Mouse (Mus musculus) left cerebral cortex, adult 2 months (tissue): ENCODE measurements at regions not wholly inside any gene's neighbourhood (a gene's known extent, or its start where the extent isn't known, plus 50 kb on each side); places are given as distances from the start of the nearest gene placed in this dataset.

Experiments
- DNase-seq, 2 experiments: peaks; one replicate each; pipeline ENCODE4 v3.0.0; 2021 to 2022; ENCODE audit warnings: low spot score in 2 of 2, mixed read lengths in 1 of 2; ENCODE audit errors: extremely low spot score in 1 of 2
- H3K27ac ChIP-seq: fragments of 200-600 bp; 2 replicates; pipeline ENCODE4 v1.8.1; 2022
- H3K4me3 ChIP-seq: fragments of 200-600 bp; 2 replicates; pipeline ENCODE4 v1.8.1; 2022
- CTCF ChIP-seq: fragments of 200-600 bp; IDR thresholded peaks from 2 replicates; pipeline ENCODE4 v1.8.1; 2022; ENCODE audit warnings: antibody characterized with exemption, mild to moderate bottlenecking, moderate library complexity
- intact Hi-C: fragments of 180-260 bp; cut with DNase I; formaldehyde crosslinking; loops from one replicate; pipeline ENCODE4 v1.15.1; 2025
- microRNA-seq, 2 experiments: library from miRNA; unstranded; fragments of <30 nt; microRNA quantifications; one replicate each; pipeline ENCODE4 v1.2.0; 2021

- DNase-seq, result no peak
- intact Hi-C loops, result no loop called here
- Histone ChIP-seq H3K27ac (no peak overlapping the region), H3K4me3 (no peak overlapping the region)
- TF ChIP-seq CTCF, result no peak
Measured at GRCm38 (mm10) chr11:24856991-24857390, 779.1 kb downstream of the Bcl11a start.

- no peak overlapping the region for H3K27ac ChIP-seq
- no peak for DNase-seq
- intact Hi-C loops, result no loop called here
- no peak overlapping the region for H3K4me3 ChIP-seq
- no peak for TF ChIP-seq CTCF
Measured at GRCm38 (mm10) chr11:24864637-24865036, 786.8 kb downstream of the Bcl11a start.

GRCm38 (mm10) chr11:24865067-24865796 lies 787.4 kb downstream of the Bcl11a start:
- DNase-seq, result no peak
- Histone ChIP-seq H3K27ac (no peak overlapping the region), H3K4me3 (no peak overlapping the region)
- intact Hi-C loops, result no loop called here
- no peak for TF ChIP-seq CTCF

Small RNAs in the stretch of these regions (microRNA-seq; reads per million reads assigned to microRNA genes)
- 0 reads per million in 2 experiments for gene Gm25507
